Mouse (Mus musculus): ENCODE measurements around the gene Fbxl5.
A peak's percentile ranks its signal among the peaks of the same experiment; 100 is the strongest.

Gene Fbxl5

DNA sequence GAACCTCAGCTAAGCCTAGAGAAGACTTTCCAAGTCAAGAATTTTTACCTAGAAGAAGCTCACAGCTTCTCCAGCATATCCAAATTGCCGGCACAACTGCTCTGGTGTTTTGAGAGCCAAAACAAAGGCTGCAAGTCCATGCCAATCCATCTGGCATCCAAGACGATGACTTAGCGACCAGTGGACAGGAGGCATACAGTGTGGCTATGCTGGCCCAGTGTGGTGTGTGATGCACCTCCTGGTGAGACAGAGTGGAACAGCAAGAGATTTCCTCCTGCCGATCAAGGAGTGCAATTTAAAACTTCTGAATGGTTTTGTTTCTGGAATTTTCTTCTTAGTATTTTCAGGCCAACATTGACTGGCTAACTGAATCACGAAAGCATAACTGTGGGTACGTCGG is 15.2 kb upstream of the Fbxl5 start:
- no peak for DNase-seq (ENCODE audit: low read depth in 2 of 2, low spot score in 2 of 2)

DNA sequence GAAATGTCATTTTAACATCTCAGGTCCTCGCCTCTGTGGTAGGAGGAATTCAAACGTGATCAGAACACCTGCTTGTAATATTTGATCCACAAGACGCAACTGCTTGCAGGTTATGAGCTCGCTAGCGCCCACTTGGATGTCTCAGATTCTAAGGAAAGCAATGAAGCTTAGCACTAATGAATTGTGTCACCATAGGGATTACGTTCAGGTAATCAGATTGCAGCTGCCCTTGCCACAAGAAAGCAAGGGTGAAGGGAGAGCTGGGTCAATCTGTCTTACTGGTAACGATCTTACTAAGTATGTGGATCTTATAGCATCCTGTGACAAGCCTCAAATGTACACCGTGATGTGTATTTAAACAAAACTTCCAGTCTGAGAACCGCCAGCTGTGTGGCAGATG is 5.9 kb upstream of the Fbxl5 start:
- DNase-seq (ENCODE audit: low read depth in 2 of 2, low spot score in 2 of 2), result no peak

DNA sequence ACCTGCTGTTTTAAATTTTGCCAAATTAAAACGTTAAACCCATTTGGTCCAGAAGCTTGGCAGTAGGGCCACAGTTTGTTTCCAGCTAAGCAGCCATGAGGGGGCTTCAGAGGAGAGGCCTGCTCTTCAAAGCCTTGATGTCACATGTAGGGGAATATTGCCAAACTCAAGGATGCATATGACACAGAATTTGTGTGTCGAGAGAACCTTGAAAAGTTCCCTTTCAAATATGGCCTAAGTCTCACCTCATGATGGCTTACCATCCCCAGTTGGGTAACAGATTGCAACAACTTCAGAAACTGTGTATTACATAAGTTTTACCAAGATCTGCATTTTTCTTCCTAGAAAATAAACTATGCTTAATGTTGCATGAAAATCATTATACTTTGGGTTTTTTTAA is 5.4 kb upstream of the Fbxl5 start:
- DNase-seq (ENCODE audit: low read depth in 2 of 2, low spot score in 2 of 2), result no peak

DNA sequence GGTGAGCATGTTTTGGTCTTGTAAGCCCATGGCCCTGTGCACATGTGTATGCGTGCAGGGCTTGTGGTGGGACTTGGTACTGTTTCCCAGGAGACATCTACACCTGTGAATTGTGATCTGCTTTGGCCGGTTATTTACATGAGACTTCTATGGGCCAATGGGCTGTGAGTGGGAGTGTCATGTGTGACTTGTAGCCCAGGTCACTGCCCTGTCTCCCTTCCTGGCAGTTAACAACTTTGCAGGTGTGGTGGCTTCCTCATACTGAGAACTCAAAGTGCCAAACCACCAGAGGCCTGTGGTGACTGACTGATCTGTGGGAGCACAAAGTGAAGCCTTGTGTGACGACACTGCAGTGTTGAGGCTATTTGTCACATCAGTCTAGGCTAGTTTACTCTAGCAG is 3.1 kb upstream of the Fbxl5 start:
- DNase-seq (ENCODE audit: low read depth in 2 of 2, low spot score in 2 of 2), result peak; percentile 21 to 47

DNA sequence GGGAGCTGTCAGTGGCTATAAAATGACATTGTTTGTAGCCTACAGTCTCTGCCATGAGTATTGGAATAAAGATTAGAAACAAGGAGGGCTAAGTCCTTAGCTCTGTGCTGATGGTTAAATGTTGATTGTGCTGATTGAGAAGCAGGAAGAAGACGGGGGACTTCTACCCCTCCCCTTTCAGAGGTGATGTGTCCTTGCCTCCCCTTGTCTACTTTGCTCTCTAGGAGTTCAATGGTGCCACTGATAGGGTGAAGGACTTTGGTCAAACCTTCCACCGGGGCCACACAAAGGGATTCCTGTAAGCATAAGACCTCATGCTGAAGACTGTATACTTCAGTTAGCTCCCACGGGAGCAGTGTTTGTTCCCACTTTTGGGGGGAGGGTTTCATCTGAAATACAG is 1.4 kb upstream of the Fbxl5 start:
- no peak for DNase-seq (ENCODE audit: low read depth in 2 of 2, low spot score in 2 of 2)

DNA sequence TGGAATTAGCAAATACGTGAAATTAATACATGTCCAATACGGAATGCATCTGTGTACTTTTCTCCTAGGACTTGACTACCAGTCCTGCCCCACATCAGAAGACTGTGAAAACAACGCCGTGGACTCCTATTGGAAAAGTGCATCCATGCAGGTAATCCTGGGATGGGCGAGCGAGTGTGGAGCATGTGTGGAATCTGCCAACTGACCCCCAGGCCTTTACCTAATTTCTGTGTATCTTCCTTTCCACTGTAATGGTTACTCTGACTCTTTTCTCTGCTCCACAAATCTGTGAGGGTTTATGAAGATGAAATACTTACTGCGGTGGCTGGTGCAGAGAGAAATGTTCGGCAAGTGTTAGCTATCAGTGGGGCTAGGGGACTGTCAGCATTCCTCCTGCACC is 761 bp upstream of the Fbxl5 start:
- DNase-seq (ENCODE audit: low read depth in 2 of 2, low spot score in 2 of 2), result no peak

DNA sequence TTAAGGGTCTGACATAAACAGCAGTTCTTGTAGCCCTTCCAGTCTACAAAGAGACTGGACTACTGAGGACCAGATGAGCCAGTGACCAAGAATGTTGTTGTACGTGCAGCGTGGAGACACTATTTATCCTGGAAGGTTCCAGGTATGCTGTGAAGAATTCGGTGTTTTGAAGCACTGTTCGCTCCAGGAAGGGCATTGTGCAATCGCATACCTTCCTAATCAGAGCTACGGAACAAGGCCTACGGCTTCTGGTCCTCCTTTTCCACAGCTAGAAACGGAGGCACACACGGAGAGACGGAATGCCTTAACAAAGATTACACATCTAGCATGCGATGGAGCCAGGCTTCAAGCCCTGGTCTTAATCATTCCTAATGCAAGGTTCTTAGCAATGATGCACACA is 653 bp downstream of the Fbxl5 start:
- DNase-seq (ENCODE audit: low read depth in 2 of 2, low spot score in 2 of 2), result no peak

DNA sequence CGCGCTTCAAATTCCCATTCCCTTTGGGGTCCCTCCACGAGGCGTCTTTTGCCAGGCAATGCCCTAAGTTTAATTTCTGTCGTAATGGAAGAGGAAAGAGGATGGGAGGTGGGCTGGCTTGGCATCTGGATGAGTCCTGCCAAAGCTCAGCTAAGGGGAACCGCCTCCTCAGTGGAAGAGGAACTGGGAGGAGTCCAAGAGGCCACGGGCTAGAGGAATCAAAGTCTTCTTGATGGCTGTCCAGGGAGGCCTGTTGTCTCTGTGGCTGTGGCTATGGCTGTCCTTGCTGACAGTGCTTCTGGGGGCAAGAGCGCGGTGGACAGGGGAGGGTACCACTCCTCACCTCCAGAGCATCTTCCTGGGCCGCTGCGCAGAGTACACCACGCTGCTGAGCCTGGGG is 2.7 kb downstream of the Fbxl5 start, which contains the start of gene Bst1:
Gene Bst1 (plus strand): TSS at position 191 of the 400 bp plus-strand sequence.
- no peak for DNase-seq (ENCODE audit: low read depth in 2 of 2, low spot score in 2 of 2)

DNA sequence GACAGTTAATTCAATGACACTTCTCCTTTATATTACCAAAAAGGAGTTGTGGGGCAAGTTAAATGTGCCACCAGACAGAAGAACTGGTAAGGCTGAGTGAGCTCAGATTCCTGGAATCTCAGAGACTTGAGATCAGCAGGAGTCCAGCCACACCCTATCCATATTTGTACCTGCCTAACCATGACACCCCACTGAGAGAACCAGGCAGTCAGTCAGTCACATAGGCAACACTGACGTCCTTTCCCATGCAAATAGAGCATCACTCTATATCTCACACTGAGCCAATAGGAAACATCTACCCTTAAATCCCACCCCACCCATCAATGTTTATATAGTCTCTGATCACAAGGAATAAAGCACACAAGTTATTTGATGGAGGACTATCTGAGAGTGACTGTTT is 5.7 kb downstream of the Fbxl5 start:
- DNase-seq (ENCODE audit: low read depth in 2 of 2, low spot score in 2 of 2), result no peak

DNA sequence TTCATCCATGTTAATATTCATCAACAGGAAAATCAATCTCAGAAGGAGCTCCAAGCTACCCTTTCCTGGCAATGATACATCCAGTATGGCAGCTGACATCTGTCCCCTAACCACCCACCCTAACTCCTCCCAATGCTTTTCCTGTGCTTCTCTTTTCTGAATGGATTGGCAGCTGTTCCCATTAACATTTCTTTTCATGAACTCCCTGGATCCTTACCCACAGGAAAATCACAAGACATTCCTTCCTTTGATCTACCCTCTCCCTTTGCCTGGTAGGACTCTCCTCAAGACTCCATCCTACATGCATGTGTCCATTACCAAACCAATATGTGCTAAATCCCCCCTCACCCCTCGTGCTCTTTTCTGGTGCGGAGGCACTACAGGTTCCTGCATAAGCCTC is 6.9 kb downstream of the Fbxl5 start:
- DNase-seq (ENCODE audit: low read depth in 2 of 2, low spot score in 2 of 2), result no peak

DNA sequence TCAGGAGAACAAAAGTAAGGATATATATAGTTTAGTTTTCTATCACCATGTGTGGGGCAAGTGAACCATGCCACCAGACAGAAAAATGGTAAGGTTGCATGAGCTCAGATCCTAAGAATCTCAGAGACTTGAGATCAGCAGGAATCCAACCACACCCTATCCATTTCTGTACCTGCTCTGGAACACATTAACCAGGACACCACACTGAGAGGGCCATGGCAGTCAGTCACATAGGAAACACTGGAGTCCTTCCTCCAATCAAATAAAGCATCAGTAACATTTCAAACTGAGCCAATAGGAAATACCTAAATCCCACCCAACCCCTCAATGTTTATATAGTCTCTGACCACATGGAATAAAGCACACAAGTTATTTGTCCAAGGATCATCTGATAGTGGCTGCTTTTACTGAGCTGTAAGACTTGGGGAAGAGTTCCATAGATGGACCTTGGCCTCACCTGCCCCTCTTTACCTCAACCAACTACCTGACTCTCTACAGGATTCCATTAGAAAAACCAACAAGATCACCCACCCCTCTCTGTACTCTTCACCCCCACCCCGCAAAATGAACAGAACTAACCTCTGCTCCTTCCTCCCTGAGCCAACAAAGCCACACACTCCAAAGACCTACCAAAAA is 10.9 kb downstream of the Fbxl5 start:
- DNase-seq (ENCODE audit: low read depth in 2 of 2, low spot score in 2 of 2), result no peak

DNA sequence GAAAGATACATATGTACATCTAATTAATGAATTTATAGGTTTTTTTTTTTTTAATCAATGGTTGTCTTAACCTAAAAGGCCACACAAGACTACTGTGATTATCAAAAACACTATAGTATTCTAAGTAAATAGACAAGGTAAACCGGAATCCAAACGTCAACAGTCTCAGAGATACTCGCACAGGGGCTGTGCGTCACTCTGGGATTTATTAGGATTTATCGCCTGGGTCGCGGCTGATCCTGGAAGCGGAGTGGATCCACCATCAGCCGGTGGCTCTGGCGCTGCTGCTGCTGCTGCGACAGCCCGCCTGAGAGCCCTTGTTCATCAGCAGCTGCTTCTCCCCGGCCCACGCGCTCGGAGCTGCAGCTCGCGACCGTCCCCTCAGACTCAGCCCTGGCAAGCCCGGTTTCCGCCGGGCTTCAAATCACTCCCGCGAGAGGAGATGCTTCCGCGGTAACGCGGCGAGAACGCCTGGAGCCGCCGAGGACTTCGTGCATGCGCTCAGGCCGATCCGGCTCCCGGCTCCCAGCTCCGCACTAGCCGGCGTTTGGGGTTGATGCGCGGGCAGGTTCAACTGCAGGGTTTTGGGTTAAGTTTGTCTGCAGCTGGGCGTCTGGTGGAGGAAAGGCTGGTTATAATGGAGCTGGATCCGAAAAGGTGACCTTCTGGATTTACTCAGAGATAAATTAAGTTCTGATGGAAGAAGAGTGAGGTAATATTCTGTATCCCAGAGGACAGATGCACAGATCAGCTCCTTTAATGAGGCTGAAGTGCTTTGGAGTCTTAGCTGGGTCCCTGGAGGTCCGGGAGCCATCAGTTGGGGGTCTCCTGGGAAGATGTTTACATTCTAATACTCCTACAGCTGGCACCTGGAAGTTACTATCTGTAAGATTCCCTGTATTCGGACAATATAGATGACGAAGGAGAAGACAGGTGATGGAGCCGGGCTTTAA is 13.4 kb downstream of the Fbxl5 start:
- peak; percentile 60 to 69 for DNase-seq (ENCODE audit: low read depth in 2 of 2, low spot score in 2 of 2)

DNA sequence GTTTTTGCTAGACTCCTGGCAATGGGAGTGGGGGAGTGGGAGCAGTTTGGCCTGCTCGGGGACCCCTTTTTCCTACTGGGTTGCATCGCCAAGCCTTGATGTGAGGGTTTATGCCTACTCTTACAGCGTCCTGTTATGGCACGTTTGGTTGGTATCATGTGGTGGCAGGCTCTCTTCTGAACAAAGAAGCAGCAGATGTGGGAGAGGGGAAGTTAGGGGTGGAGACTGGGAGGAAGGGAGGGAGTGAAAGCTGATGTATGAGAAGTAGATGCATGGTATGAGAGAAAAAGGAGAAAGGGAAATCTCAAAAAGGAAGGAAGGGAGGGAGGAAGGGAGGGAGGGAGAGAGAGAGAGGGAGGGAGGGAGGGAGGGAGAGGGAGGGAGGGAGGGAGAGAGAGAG is 14.5 kb downstream of the Fbxl5 start:
- no peak for DNase-seq (ENCODE audit: low read depth in 2 of 2, low spot score in 2 of 2)

DNA sequence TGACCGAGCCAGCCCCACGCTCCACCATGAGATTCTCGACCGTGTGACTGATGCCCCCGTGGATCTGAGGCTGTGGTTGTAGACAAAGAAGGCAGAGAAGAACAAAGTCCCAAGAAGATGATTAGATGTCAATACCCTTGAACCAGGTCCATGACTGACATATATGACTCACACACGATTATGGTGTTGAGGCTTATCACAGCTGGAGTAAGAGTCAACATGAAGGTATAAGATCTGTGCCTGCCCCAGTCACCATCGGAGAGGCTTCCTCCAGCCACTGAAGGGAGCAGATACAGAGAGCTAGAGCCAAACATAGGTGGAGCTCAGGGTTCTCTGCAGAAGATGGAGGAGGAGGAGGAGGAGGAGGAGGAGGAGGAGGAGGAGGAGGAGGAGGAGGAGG is 15.1 kb downstream of the Fbxl5 start:
- no peak for DNase-seq (ENCODE audit: low read depth in 2 of 2, low spot score in 2 of 2)

DNA sequence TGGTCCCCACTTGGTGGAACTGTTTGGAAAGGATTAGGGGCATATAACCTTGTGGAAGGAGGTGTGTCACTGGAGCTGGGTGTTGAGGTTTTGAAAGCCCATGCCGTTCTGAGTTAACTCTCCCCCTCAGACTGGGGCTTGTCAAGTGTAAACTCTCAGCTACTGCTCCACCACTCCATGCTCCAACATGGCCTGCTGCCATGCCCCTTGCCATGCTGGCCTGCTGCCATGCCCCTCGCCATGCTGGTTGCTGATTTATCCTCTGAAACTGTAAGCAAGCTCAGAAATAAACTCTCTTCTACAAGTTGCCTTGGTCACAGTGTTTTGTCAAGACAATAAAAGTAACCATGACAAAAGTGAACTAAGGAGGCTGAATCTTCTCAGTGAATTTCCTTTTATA is 16.0 kb downstream of the Fbxl5 start:
- no peak for DNase-seq (ENCODE audit: low read depth in 2 of 2, low spot score in 2 of 2)

DNA sequence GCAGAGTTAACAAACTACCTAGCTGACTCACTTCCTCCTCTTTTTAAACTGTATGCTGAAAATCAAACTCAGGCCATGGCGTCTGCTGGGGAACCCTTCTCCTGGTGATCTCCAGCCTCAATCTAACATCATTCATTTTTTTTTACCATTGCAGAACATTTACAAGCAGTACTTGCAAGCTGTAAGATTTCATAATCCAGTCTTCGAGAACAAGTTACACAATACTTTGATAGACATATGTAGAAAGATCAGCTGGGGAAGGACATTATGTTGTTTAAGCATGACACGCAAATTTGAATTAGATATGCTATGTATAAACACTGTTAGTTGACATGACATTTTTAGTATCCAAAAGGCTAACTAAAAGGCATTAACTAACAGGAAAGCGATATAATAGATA is 19.6 kb downstream of the Fbxl5 start:
- DNase-seq (ENCODE audit: low read depth in 2 of 2, low spot score in 2 of 2), result no peak

DNA sequence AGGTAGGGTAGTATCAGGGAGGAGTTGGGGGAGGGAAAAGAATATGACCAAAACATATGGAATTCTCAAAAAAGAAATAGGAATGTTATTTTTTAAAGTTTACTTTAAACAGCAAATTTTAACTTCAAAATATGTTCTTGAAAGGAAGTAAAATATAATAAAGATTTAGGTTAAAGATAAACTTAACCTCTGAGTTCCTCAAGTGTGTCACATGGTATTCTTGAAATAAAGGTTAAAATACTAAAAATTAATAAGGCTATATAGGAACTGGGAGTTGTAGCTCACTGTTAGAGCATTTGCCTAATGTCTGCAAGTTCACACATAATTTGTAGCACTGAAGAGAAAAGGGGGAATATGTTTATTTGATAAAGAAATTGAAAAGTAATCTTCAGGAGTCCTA is 20.2 kb downstream of the Fbxl5 start:
- no peak for DNase-seq (ENCODE audit: low read depth in 2 of 2, low spot score in 2 of 2)

DNA sequence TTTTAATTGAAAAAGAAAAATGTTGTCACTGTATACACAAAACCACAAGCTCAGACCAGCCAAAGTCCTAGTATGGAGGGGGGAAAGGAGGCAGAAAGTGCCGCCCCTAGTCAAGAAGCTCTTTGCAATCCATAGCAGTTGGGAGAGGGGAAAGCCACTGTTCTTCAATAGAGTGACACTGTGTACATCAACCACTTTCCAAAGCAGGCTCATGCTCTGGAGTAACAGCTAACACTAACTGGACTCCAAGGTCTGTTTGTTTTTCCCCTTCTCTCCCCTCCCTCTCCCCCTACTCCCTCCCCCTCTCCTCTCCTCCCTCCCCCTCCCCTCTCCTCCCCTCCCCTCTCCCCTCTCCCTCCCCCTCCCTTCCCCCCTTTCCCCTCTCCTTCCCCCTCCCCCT is 20.7 kb downstream of the Fbxl5 start:
- DNase-seq (ENCODE audit: low read depth in 2 of 2, low spot score in 2 of 2), result no peak

DNA sequence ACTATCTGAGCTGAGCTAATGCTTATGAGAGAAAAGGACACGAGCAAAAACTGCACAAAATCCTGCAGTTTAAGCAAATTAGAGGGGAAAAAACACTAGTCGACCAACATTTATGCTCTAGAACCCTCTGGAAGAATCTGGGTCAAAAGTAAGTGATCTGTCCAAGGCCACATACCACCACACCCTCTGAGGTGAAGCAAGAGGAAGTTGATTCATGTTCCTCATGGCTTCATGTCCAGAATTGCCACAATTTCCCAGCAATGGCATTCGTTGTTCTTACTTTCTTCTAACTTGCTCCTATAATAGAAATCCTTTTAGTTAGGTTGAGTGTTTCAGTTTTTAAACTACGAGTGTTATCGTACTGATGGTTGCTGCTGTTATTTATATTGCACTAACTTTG is 21.9 kb downstream of the Fbxl5 start:
- no peak for DNase-seq (ENCODE audit: low read depth in 2 of 2, low spot score in 2 of 2)

DNA sequence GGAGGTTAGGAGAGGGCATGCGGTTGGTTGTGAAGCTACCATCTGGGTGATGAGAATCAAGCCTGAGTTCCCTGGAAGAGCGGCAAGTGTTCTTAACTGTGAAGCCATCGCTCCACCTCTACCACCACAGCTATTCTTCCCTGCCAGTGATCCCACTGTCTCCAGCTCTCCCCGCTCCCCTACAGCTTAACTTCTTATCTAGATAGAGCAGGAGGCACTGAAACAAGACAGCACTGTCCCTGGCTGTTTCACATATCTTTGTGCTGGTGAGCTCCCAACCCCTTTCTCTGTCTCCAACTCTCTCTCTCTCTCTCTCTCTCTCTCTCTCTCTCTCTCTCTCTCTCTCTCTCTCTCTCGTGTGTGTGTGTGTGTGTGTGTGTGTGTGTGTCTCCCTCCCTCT is 29.1 kb downstream of the Fbxl5 start:
- no peak for DNase-seq (ENCODE audit: low read depth in 2 of 2, low spot score in 2 of 2)

DNA sequence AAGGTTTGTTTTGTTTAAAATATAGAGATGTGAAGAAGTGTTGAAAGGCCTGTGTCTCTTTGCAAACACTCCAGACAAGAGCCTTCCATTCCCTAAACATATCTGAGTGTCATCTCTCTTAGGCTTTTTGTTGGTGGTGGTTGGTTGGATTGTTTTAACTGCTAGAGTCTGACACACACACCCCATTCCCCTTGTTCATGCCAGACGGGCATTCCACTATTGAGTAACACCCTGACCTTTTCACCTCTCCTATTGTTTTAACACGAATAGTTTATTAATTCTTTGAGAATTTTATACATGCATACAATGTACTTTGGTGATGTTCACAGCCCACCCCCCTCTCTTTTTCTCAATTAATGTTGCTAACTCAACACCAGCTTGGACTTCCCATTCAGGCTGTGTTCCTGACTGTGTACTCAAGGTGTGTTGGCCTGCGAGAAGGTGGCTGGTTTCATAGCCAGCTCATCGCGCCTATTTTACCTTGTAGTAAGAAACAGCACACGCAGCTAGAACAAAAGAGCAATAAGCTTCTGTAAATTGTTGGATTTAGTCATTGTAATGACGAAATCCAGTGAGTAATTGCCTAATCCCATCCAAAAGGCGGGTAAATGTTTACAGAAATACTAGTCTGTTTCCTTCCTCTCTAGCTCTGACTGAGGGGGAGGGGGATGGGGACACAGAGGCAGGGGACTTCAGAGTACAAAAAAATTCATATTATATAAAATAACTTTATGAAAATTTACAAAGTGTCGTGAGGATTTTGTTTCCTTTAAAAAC is 33.3 kb downstream of the Fbxl5 start:
- no peak for DNase-seq (ENCODE audit: low read depth in 2 of 2, low spot score in 2 of 2)

DNA sequence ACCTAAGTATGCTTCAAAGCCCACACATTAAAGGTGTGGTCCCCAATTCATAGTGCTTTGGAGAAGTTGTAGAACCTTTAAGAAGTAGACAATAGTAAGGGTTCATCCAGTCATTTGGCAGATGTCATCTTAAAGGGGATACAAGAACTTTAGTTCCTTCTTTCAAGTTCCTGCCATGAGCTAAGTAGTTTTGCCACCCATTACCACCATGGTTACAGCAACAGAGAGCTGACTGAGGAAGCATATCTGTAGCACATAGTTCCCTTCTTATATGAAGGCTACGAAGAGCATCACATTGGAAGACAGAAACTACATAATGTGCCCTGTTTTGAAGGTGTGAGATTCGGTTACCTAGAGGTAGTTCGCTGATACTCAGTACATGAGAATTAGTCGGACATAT is 34.8 kb downstream of the Fbxl5 start:
- no peak for DNase-seq (ENCODE audit: low read depth in 2 of 2, low spot score in 2 of 2)

Measured in CD8-positive naive resting alpha-beta T cell, adult 2 months (primary cell).